20 mouse cellular contexts compared by ENCODE assay signal in the genomic region with DNA sequence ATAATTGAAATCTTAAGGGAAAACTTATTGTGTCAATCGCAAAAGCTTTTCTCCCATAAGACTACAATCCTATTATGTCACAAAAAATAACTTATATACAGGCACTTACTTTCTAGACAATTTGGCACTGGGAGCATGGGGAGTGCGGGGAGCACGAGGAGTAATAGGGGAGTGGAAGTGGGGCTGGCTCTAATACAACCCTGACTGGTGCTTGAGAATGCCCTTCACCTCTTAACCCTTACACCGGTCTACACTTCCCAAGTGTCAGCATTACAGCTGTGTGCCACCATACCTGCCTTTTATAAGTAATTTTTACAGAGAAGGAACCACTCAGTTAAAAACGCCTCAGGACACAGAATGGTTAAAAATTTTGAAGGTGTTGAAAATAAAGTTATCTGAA.
"Had no signal": no experiment of that assay in that cellular context is flagged by ENCODE, and none has a peak within 500 bp of the region (broad histone marks: within the 10 kb centered on the region; RNA-seq: fewer than 3 reads in every experiment).

No protein-coding gene starts in this region.

- ATAC-seq: forebrain, embryonic 15.5 days; forebrain, postnatal 0 days; hindbrain, postnatal 0 days; intestine, embryonic 16.5 days; liver, embryonic 12.5 days had no signal

- H3K27ac ChIP-seq: forebrain, embryonic 15.5 days; hindbrain, embryonic 13.5 days; hindbrain, embryonic 15.5 days; hindbrain, postnatal 0 days; kidney, embryonic 15.5 days; kidney, postnatal 0 days; limb, embryonic 13.5 days; limb, embryonic 15.5 days; liver, embryonic 12.5 days; liver, embryonic 14.5 days had no signal

- DNase-seq: forebrain, postnatal 0 days; kidney, adult 11 months; kidney, adult 2 months; kidney, adult 9 months; kidney, postnatal 14 days; kidney, postnatal 36 days; layer of hippocampus, adult 9-11 months; layer of hippocampus, postnatal 36 days; left cerebral cortex, postnatal 4 days had no signal

- H3K9ac ChIP-seq: forebrain, embryonic 15.5 days; forebrain, postnatal 0 days; hindbrain, embryonic 13.5 days; hindbrain, embryonic 15.5 days; kidney, embryonic 15.5 days; limb, embryonic 13.5 days; limb, embryonic 15.5 days; liver, embryonic 12.5 days; liver, embryonic 14.5 days had no signal

- H3K36me3 ChIP-seq: forebrain, embryonic 15.5 days; hindbrain, embryonic 13.5 days; hindbrain, embryonic 15.5 days; limb, embryonic 13.5 days; limb, embryonic 15.5 days had no signal

- H3K4me2 ChIP-seq: forebrain, embryonic 15.5 days; hindbrain, embryonic 13.5 days; hindbrain, embryonic 15.5 days; kidney, embryonic 15.5 days; limb, embryonic 13.5 days; limb, embryonic 15.5 days; liver, embryonic 12.5 days had no signal

- H3K4me3 ChIP-seq: forebrain, embryonic 15.5 days; hindbrain, embryonic 13.5 days; hindbrain, embryonic 15.5 days; kidney, embryonic 15.5 days; limb, embryonic 13.5 days; limb, embryonic 15.5 days; liver, embryonic 12.5 days had no signal

- H3K9me3 ChIP-seq: forebrain, embryonic 15.5 days; hindbrain, embryonic 13.5 days; hindbrain, embryonic 15.5 days; kidney, embryonic 15.5 days; limb, embryonic 13.5 days; limb, embryonic 15.5 days; liver, embryonic 12.5 days had no signal

- H3K4me1 ChIP-seq: kidney, embryonic 15.5 days; limb, embryonic 15.5 days; liver, embryonic 12.5 days had no signal

- H3K27me3 ChIP-seq: forebrain, embryonic 15.5 days; hindbrain, embryonic 13.5 days; hindbrain, embryonic 15.5 days; kidney, embryonic 15.5 days; limb, embryonic 13.5 days; limb, embryonic 15.5 days; liver, embryonic 12.5 days had no signal
